Comparison of ENCODE assay signal across 8 mouse cellular contexts in the genomic region with DNA sequence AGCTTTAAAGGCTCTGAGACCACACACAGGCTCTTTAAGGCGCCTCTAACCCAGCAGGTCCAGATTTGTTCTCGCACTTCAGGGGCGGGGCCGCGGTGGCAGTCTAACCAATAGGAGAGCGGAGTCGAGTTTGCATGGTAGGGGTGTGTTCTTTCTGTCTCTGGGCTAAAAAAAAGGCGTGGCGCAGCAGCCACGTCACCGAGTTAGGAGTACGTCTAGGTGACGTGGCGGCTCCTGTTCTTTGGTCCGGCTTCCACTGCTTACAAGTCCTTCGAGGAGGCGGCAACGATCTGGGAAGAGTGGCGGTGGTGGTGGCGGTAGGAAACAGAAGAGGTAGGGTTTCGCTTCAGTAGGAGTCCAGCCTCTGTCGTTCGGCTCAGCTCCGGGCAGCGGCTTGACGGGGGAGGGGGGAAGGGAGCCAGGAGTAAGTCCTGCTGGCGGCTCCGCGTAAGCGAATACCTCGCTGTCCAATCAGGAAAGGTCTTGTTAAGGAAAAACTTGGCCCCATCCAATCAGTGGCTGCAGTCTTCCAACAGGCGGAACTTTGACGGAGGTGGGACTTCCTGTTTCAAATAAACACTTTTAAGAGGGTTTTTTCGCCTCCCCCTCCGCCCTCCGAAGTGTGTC. TPM values are rescaled to one million over a fixed set of nuclear protein-coding genes. Genes with fewer than 3 reads are reported as not detected.
DNase-seq lines count a peak whose midpoint lies in the region; ATAC-seq lines count a peak whose summit lies in the region.

A gene (plus strand): TSS at position 171 of the 627 bp plus-strand sequence.

- peak; percentile 97 to 99 for DNase-seq in adrenal gland, adult (ENCODE audit: inconsistent age in 2 of 2, low spot score in 1 of 2)
- peak; percentile 99 for DNase-seq in embryo, embryonic 10.5 days (ENCODE audit: low spot score)
- DNase-seq in gastrocnemius, postnatal 14 days, result peak; percentile 95
- peak; percentile 94 to 98 for DNase-seq in left cerebral cortex, postnatal 10 days (ENCODE audit: extremely low spot score in 1 of 2, low spot score in 2 of 2)
- peak; percentile 94 for DNase-seq in right cerebral cortex, postnatal 25 days
- DNase-seq in urinary bladder, postnatal 4 days (ENCODE audit: low spot score in 2 of 2), result peak; percentile 93 to 94

- intact Hi-C loops in gastrocnemius, postnatal 14 days (cut with DNase I; ENCODE audit: low total_unique reads), result no loop called here
- intact Hi-C loops in left cerebral cortex, postnatal 10 days (cut with DNase I), result no loop called here

- ATAC-seq in inflammation-experienced regulatory T-cells, adult 6 months, result peak; percentile 97
- ATAC-seq in megakaryocyte-erythroid progenitor cell, adult 5-6 weeks (replicated peaks; ENCODE audit: low FRiP score, low TSS enrichment, poor library complexity, severe bottlenecking), result peak; percentile 92

RNA-seq across cellular contexts. Expression of the gene that starts here (rescaled TPM):
- 10 to 100 TPM; 24.1 to 28.0 TPM for total RNA-seq in gastrocnemius, postnatal 14 days (2021)
- 100 to 1,000 TPM in 2 of 3 experiments, 10 to 100 TPM in 1; 91.6 to 140 (median 134) TPM for polyA plus RNA-seq in inflammation-experienced regulatory T-cells, adult 6 months (2017; shearing (Covaris generic))
- 10 to 100 TPM; 68.1 to 69.0 TPM for total RNA-seq in left cerebral cortex, postnatal 10 days (2021)
- total RNA-seq in megakaryocyte-erythroid progenitor cell, adult 5-6 weeks (2014; fragmentation: Nextera tagmentation), result 74.7 and 80.4 TPM in 2 replicates
- 35.5 and 43.5 TPM in 2 replicates for total RNA-seq in megakaryocyte-erythroid progenitor cell, adult 5-6 weeks (2017)

Comparison
In these comparisons a context has a peak if more than half of its experiments do, and no peak if none do; other contexts are left out.
1. Peak in every context shown above with its lines: DNase-seq and ATAC-seq.